Mouse (Mus musculus): ENCODE measurements around the gene Prrt1.

The Prrt1 gene

GRCm38 (mm10) chr17:34599891-34600290 lies 29.4 kb upstream of the Prrt1 start:
- DNase-seq (ENCODE audit: low spot score): no peak

- DNase-seq (ENCODE audit: low spot score): no peak
Observed at GRCm38 (mm10) chr17:34601796-34602195, 27.5 kb upstream of the Prrt1 start.

- peak; percentile 100 for DNase-seq (ENCODE audit: low spot score)
Observed at GRCm38 (mm10) chr17:34603375-34604060, 25.8 kb upstream of the Prrt1 start, which contains the start of gene Rnf5. Rnf5 (minus strand) TSS chr17:34603690.

GRCm38 (mm10) chr17:34604061-34604508 lies 25.2 kb upstream of the Prrt1 start, which contains the start of gene Agpat1:
Agpat1 (plus strand) TSS chr17:34604262.
- peak; percentile 99 for DNase-seq (ENCODE audit: low spot score)

- no peak for DNase-seq (ENCODE audit: low spot score)
Observed at GRCm38 (mm10) chr17:34604511-34605237, 24.7 kb upstream of the Prrt1 start.

GRCm38 (mm10) chr17:34605609-34606008 lies 23.7 kb upstream of the Prrt1 start:
- peak; percentile 98 for DNase-seq (ENCODE audit: low spot score)

- no peak for DNase-seq (ENCODE audit: low spot score)
Observed at GRCm38 (mm10) chr17:34606186-34607039, 22.9 kb upstream of the Prrt1 start.

- no peak for DNase-seq (ENCODE audit: low spot score)
Observed at GRCm38 (mm10) chr17:34607997-34608396, 21.3 kb upstream of the Prrt1 start.

- DNase-seq (ENCODE audit: low spot score): no peak
Observed at GRCm38 (mm10) chr17:34611050-34611449, 18.3 kb upstream of the Prrt1 start.

GRCm38 (mm10) chr17:34613054-34613645 lies 16.2 kb upstream of the Prrt1 start:
- DNase-seq (ENCODE audit: low spot score): no peak

- no peak for DNase-seq (ENCODE audit: low spot score)
Observed at GRCm38 (mm10) chr17:34613830-34614229, 15.5 kb upstream of the Prrt1 start.

- DNase-seq (ENCODE audit: low spot score): no peak
Observed at GRCm38 (mm10) chr17:34615871-34616270, 13.5 kb upstream of the Prrt1 start, which contains the start of gene Egfl8. Egfl8 (minus strand) TSS chr17:34615971.

GRCm38 (mm10) chr17:34618999-34619398 lies 10.3 kb upstream of the Prrt1 start:
- peak; percentile 77 for DNase-seq (ENCODE audit: low spot score)

- DNase-seq (ENCODE audit: low spot score): no peak
Observed at GRCm38 (mm10) chr17:34621006-34621405, 8.3 kb upstream of the Prrt1 start.

GRCm38 (mm10) chr17:34623161-34623560 lies 6.2 kb upstream of the Prrt1 start:
- no peak for DNase-seq (ENCODE audit: low spot score)

GRCm38 (mm10) chr17:34624981-34625380 lies 4.4 kb upstream of the Prrt1 start:
- DNase-seq (ENCODE audit: low spot score): no peak

GRCm38 (mm10) chr17:34626062-34626772 lies 3.1 kb upstream of the Prrt1 start:
- DNase-seq (ENCODE audit: low spot score): no peak

GRCm38 (mm10) chr17:34626773-34627092 lies 2.6 kb upstream of the Prrt1 start:
- no peak for DNase-seq (ENCODE audit: low spot score)

GRCm38 (mm10) chr17:34627093-34627942 lies 2.0 kb upstream of the Prrt1 start:
- DNase-seq (ENCODE audit: low spot score): peak; percentile 88

- DNase-seq (ENCODE audit: low spot score): no peak
Observed at GRCm38 (mm10) chr17:34627943-34628643, 1.2 kb upstream of the Prrt1 start, which contains the start of gene Ppt2. Ppt2 (minus strand) TSS chr17:34628510.
